Mouse (Mus musculus): ENCODE measurements around the gene Sh3pxd2b.

DNA sequence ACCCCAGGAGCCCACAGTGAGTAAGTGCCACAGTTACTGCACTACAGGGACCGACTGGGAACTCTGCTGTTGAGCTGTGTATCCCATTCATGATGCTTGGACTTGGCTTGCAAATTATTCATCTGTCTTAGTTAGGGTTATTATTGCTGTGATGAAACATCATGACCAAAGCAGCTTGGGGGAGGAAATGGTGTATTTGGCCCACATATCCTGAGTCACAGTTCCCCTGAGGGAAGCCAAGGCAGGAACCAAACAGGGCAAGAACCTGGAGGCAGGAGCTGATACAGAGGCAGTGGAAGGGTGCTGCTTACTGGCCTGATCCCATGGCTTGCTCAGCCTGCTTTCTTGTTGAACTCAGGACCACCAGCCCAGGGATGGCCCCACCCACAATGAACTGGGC, 7.8 kb downstream of the Sh3pxd2b start:
- TF ChIP-seq CTCF (IDR thresholded peaks at IDR 0.05; ENCODE audit: low read depth, low read length), result no peak
- no peak for TF ChIP-seq POLR2A (IDR thresholded peaks at IDR 0.05; ENCODE audit: borderline replicate concordance, low read depth, low read length)

All from bone marrow macrophage, adult 2 months (primary cell).